Comparison of ENCODE assay signal across 21 mouse cellular contexts in genomic region chr6:72916330-72916729, GRCm38 (mm10).
"Had no signal": no experiment of that assay in that cellular context is flagged by ENCODE, and none has a peak within 500 bp of the region (broad histone marks: within the 10 kb centered on the region; RNA-seq: fewer than 3 reads in every experiment).

No protein-coding gene starts in this region.

- H3K27me3 ChIP-seq: liver, embryonic 15.5 days; lung, embryonic 15.5 days; midbrain, embryonic 13.5 days; midbrain, embryonic 15.5 days; neural tube, embryonic 12.5 days had no signal

- H3K4me3 ChIP-seq: liver, embryonic 15.5 days; lung, embryonic 15.5 days; megakaryocyte, embryonic 14.5 days; midbrain, embryonic 13.5 days; midbrain, embryonic 15.5 days; neural tube, embryonic 12.5 days had no signal

- H3K9me3 ChIP-seq: liver, embryonic 15.5 days; lung, embryonic 15.5 days; midbrain, embryonic 15.5 days; neural tube, embryonic 12.5 days had no signal

- H3K4me1 ChIP-seq: liver, embryonic 15.5 days; lung, embryonic 15.5 days; midbrain, embryonic 13.5 days; midbrain, embryonic 15.5 days; neural tube, embryonic 12.5 days had no signal

- DNase-seq: liver, postnatal 0 days; lung, adult 2 months; lung, postnatal 14 days; lung, postnatal 36 days; retina, postnatal 1 day; right cerebral cortex, adult 18-20 months; right cerebral cortex, postnatal 25 days; right cerebral cortex, postnatal 4 days; spleen, adult 18-20 months; thymus, adult 18-20 months; thymus, postnatal 14 days; thymus, postnatal 36 days had no signal

- H3K9ac ChIP-seq: liver, embryonic 15.5 days; liver, postnatal 0 days; lung, embryonic 15.5 days; midbrain, embryonic 13.5 days; midbrain, embryonic 15.5 days; neural tube, embryonic 12.5 days had no signal

- H3K4me2 ChIP-seq: liver, embryonic 15.5 days; lung, embryonic 15.5 days; midbrain, embryonic 11.5 days; midbrain, embryonic 13.5 days; midbrain, embryonic 15.5 days; neural tube, embryonic 12.5 days had no signal

- ATAC-seq: liver, postnatal 0 days; lung, postnatal 0 days; midbrain, embryonic 13.5 days; midbrain, embryonic 15.5 days had no signal

- H3K27ac ChIP-seq: liver, embryonic 15.5 days; lung, embryonic 15.5 days; macrophage; midbrain, embryonic 13.5 days; midbrain, embryonic 15.5 days; neural tube, embryonic 12.5 days had no signal

- H3K36me3 ChIP-seq: liver, embryonic 15.5 days; lung, embryonic 15.5 days; midbrain, embryonic 13.5 days; midbrain, embryonic 15.5 days; neural tube, embryonic 12.5 days had no signal
